Mouse (Mus musculus) ZHBTc4 (cell line): Measurements from ENCODE around the gene Clec4b2.
"Not testable (repeated sequence)": the region's sequence is repeated elsewhere in the genome, so short reads cannot be mapped to it uniquely, and the experiment has no call there.

Experiments used
- DNase-seq: peaks from one replicate; pipeline ENCODE4 v3.0.0-alpha.2; 2011; ENCODE audit warnings: low read depth, low spot score

The Clec4b2 gene

DNA sequence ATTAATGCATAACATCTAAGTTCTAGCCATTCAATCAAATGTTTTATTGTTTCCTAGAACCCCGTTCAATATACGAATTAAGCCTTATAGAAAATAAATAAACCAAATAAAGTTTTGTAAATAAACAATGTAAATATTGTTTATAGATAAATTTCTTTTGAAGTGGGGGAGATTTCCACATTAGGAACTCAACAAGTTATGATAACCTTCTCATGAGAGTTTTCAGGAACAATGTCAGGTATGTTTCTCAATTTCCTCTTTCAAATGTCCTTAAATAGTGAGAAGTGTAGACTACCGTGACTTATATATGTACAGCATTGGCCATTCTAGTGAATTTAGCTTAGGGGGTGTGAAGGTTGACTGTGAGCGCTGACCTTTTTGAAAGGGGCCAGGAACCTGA, at the start of gene Clec4b2:
Gene Clec4b2, plus strand, starts transcription at position 301 of the 400 bp plus-strand sequence.
- DNase-seq, result no peak

- no peak for DNase-seq
These were observed 49.5 kb upstream of the Clec4b2 start for GRCm38 (mm10) chr6:123123195-123123594.

DNA sequence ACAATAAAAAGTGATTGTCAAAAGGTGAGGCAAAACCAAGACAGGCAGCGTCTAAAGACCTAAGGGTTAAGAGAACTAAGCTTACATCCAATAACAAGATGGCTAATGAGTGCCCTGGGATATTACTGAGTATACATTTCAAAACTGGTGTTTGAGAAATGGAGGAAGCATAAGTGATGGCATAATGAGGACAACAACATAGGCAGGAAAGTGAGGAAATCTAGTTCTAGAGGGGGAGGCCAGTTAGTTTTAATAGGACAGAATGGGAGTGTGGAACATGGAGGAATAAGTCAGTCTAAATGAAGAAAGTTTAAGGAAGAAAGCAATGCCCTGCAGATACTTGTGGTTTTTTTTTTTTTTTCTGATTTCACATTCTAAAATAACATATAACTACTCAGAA, 45.5 kb upstream of the Clec4b2 start:
- no peak for DNase-seq

GRCm38 (mm10) chr6:123137766-123138526, 34.7 kb upstream of the Clec4b2 start:
- peak; percentile 67 for DNase-seq

GRCm38 (mm10) chr6:123170106-123170505, 2.6 kb upstream of the Clec4b2 start:
- DNase-seq, result no peak

- DNase-seq, result no peak
These were observed 1.7 kb upstream of the Clec4b2 start for GRCm38 (mm10) chr6:123171040-123171439.

DNA sequence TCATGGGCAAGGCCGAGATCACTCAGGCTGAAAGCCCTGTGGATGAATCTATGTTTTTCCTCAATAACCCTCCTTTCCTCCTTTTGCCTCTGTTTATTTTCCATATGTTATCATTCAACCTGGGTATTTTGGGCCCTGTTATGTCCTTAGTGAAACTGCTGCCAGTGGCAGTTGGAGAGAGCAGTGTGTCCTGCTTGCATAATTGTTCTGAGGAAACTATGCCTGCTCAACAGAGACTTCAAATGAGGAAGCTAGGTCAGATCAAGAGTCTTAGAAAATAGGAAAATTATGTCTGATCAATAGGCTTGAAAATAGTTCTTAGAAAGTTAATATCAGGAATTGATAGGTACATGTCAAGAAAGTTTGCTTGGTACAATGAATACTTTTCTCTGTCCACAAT, 2.9 kb downstream of the Clec4b2 start:
- DNase-seq, result no peak

DNA sequence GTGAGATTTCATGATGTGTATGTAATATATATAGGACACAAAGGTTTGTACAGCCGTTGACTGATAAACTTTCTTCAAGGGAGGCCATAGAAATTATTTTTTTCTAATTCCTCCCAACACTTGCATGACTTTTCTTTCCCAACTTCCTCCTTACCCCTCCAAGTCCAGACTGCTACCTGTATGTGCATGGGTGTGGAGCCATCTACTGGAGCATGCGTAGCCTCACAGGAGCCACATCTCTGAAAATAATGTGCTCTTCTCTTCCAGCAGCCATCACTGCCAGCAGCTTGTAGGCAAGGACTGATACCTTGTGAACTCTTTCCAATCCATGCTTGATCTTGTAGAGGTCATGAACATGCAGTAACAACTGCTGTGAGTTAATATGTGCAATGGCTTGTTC, 12.2 kb downstream of the Clec4b2 start:
- DNase-seq, result peak; percentile 32

DNA sequence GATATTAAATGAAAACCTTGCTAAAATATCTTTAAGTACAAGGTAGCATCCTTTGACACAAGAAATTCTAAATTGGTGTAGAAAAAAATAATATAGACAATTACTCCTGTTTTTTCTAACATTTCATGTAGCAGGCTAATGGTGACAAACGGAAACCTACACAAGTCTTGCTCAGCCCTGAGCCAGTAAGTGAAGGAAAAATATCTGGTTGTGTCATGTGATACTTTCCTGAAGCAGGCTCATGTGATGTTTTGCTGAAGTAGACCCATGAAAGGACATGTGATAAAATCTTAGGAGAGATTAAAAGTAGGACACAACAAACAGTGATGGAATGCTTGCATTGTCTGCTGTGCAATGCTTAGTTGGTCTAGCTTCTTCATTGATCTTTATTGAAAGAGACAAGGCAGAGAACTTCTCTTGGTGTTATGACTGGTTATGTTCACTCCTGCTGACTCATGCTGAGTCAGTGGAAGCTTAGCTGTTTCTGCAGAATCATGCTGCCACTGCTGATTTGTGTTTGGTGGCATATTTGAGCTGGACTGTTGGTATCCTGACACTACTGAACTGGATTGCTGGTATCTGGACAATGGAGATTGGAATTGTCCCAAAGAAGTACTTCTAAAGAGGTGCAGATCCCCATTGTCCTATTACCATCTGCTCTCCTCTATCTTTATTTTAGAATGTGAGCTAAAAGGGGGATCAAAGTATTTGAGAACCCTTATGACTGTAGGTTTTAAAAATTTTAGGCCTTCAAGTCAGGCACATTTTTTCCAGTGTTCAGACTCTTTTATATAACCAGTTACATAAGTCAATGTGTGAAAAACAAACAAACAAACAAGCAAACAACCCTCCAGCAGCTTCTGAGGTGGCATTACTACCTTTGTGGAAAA, 34.7 kb downstream of the Clec4b2 start:
- DNase-seq, result no peak

DNA sequence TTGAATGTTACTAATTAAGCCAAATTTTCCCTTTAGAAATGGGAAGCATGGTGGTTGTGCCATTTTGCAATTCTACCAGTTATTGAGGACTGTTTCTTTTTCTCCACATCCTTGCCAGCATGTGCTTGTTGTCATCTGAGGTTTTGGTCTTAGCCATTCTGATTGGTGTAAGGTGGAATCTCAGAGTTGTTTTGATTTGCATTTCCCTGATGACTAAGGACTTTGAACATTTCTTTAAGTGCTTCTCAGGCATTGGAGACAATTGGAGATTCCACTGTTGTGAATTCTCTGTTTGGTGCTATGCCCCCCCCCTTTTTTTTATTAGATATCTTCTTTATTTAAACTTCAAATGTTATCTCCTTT, 35.4 kb downstream of the Clec4b2 start:
- not testable (repeated sequence) for DNase-seq

GRCm38 (mm10) chr6:123211726-123212125, 39.0 kb downstream of the Clec4b2 start:
- peak; percentile 47 for DNase-seq

GRCm38 (mm10) chr6:123227519-123228166, 55.0 kb downstream of the Clec4b2 start:
- DNase-seq, result no peak

DNA sequence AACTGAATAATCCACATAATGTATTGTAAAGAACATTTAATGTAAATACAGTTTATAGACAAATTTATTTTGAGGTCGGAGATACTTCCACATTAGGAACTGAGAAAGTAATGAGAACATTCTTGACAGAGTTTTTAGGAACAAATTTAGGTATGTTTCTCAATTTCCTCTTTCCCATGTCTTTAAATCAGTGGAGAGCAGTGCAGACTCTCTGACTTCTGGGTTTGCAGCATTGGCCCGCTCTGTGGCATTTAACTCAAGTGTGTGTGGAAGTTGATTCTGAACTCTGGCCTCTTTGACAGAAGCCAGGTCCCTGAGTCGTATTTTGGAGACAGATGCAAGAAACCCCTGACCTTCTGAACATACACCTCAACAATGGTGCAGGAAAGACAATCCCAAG, 57.0 kb downstream of the Clec4b2 start, which contains the start of gene Clec4n:
Gene Clec4n, plus strand, starts transcription at position 200 of the 400 bp plus-strand sequence.
- no peak for DNase-seq

DNA sequence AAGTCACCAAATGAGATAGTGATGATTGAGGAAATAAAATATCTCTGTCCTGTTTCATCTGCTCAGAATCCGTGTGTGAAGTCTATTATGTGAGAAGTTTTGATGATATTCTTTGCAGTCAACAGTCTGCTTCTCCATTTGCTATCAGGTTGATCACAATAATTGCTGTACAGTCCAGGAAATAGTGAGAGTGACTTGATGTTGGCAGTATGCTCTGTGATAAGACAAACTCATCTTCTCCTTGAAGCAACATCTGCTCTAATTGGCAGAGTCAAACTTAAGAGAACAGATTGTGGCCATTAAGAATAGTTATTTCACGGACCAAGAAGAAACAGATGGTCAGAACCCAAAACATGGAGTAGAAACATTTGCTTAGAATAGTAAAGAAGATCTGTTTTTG, 58.5 kb downstream of the Clec4b2 start:
- DNase-seq, result no peak

DNA sequence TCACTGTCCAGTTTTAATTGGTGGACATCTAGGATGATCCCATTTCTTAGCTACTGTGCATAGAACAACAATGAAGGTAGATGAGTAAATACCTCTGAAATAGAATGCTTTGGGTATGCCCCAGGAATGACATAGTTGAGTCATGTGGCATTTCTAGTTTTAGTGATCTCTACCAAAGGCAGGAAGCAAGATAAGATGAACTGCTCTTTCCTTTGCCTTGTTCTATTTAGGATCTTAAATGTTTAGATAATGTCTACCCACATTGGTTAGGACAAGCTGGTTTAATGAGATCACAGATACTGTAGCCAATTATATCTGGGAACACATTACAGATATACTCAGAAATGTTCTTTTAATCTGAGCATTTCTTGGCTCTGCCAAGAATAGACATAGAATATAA, 64.9 kb downstream of the Clec4b2 start:
- no peak for DNase-seq

- DNase-seq, result no peak
These were observed 71.5 kb downstream of the Clec4b2 start for GRCm38 (mm10) chr6:123244201-123244600.

DNA sequence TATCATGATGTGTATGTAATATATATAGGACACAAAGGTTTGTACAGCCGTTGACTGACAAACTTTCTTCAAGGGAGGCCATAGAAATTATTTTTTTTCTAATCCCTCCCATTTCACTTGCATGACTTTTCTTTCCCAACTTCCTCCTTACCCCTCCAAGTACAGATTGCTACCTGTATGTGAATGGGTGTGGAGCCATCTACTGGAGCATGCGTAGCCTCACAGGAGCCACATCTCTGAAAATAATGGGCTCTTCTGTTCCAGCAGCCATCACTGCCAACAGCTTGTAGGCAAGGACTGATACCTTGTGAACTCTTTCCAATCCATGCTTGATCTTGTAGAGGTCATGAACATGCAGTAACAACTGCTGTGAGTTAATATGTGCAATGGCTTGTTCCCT, 76.2 kb downstream of the Clec4b2 start:
- DNase-seq, result peak; percentile 16

DNA sequence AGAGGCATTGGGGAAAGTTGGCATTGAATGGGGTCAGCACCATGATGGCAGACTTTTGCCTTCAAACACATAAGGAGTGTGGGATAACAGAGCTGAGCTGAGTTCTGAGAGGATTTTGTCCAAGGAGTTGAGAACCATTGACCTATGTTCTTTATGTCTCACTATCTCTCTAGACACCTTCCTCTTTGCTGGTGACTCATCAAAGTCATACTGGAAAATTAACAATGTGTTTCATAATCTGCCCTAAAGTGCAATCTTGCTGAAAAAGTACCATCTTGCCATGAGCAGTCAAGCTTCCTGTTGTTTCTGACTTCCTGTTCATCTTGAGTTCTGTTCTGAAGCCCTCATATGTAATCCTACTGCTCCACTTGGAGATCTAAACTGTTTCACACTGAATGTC, 80.0 kb downstream of the Clec4b2 start:
- DNase-seq, result no peak
